In the genomic region with DNA sequence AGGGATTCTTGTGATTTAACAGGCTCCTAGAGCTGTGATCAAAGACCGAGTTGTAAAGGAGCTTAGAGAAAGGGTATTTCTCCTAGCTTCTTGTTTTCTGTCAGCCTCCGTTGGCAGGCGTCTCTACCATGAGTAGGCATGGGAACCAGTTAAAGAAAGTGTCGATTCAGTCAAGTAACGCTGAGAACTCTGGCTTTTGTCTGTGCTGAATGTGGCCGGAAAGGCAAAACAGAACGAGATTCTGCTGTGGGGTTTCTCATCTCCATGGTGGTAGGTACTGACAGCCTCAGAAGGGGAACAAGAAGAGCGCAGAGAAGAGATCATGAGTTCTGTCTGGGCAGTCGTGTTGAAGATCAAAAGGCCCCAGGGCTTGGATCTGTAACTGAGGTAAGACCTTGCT, we compare ENCODE assay signal across 12 mouse cellular contexts. TPM values are rescaled to one million over a fixed set of nuclear protein-coding genes. Genes with fewer than 3 reads are reported as not detected.
DNase-seq lines count a peak whose midpoint lies in the region; ATAC-seq and TF ChIP-seq lines count a peak whose summit lies in the region.
"Had no signal": no experiment of that assay in that cellular context is flagged by ENCODE, and none has a peak within 500 bp of the region (broad histone marks: within the 10 kb centered on the region; RNA-seq: fewer than 3 reads in every experiment).

No protein-coding gene starts in this region.

- DNase-seq in frontal cortex, postnatal 25 days (ENCODE audit: low spot score in 2 of 2): no peak
- DNase-seq in T-cell, adult 2 months (ENCODE audit: low spot score): peak; percentile 63
- DNase-seq in layer of hippocampus, postnatal 10 days (ENCODE audit: low spot score in 2 of 2): peak; percentile 24 to 33
- peak; percentile 5 for DNase-seq in right cerebral cortex, postnatal 25 days
- DNase-seq in stomach, postnatal 0 days (ENCODE audit: low spot score): no peak
- DNase-seq in kidney, postnatal 4 days: no peak
- no peak for DNase-seq in embryo, embryonic 11 days

- H3K27ac ChIP-seq in stomach, postnatal 0 days (replicated peaks): no peak overlapping the region
- H3K27ac ChIP-seq: neural tube, embryonic 13.5 days had no signal

- no peak overlapping the region for H3K4me2 ChIP-seq in stomach, postnatal 0 days (replicated peaks; ENCODE audit: low read depth)
- H3K4me2 ChIP-seq: neural tube, embryonic 13.5 days had no signal

- 78% methylated on average over 9 of the region's 9 CpGs for WGBS in stomach, postnatal 0 days

- H3K27me3 ChIP-seq in stomach, postnatal 0 days (ENCODE audit: control insufficient read depth, insufficient read depth, low read length): no peaks in the 10 kb centered on the region
- H3K27me3 ChIP-seq: CH12.LX; neural tube, embryonic 13.5 days had no signal

- peak; percentile 47; the same call in 1 of the 2 replicates for ATAC-seq in frontal cortex, adult (ENCODE audit: low TSS enrichment)
- no peak for ATAC-seq in stomach, postnatal 0 days (ENCODE audit: low FRiP score, low TSS enrichment)

- H3K4me1 ChIP-seq in stomach, postnatal 0 days (replicated peaks; ENCODE audit: control insufficient read depth, insufficient read depth): no peaks in the 10 kb centered on the region
- H3K4me1 ChIP-seq: neural tube, embryonic 13.5 days had no signal

- no peak overlapping the region for H3K9ac ChIP-seq in stomach, postnatal 0 days (ENCODE audit: low read length)
- H3K9ac ChIP-seq: neural tube, embryonic 13.5 days had no signal

- no peaks in the 10 kb centered on the region for H3K36me3 ChIP-seq in stomach, postnatal 0 days (ENCODE audit: control insufficient read depth, insufficient read depth, low read length)
- H3K36me3 ChIP-seq: neural tube, embryonic 13.5 days had no signal

- H3K9me3 ChIP-seq in stomach, postnatal 0 days (ENCODE audit: control insufficient read depth, low read length): no peaks in the 10 kb centered on the region
- H3K9me3 ChIP-seq: neural tube, embryonic 13.5 days had no signal

- no peak for TF ChIP-seq EP300 in stomach, postnatal 0 days (optimal IDR thresholded peaks at IDR 0.05)

- no peak overlapping the region for H3K4me3 ChIP-seq in stomach, postnatal 0 days (ENCODE audit: low read depth, low read length)
- H3K4me3 ChIP-seq: neural tube, embryonic 13.5 days had no signal

- no peak for TF ChIP-seq CTCF in stomach, postnatal 0 days (IDR thresholded peaks at IDR 0.05; ENCODE audit: low read depth)

RNA-seq across cellular contexts. Expression of a gene that starts 29.4 kb away (rescaled TPM):
- 10 to 100 TPM; 15.2 to 15.4 TPM for total RNA-seq in layer of hippocampus, postnatal 10 days (2021)
- 2.7 TPM in 2 replicates for polyA plus RNA-seq in stomach, postnatal 0 days (2015; fragmentation: Nextera tagmentation; extraction: Ambion mirVana)
- total RNA-seq: CH12.LX; granulocyte monocyte progenitor cell, adult 5-6 weeks had no signal
- polyA plus RNA-seq: lung, embryonic 16.5 days had no signal

Comparison
In these comparisons a context has a peak if more than half of its experiments do, and no peak if none do; other contexts are left out.
1. DNase-seq: peak in T-cell, adult 2 months (single experiment), layer of hippocampus, postnatal 10 days (2 of 2) and right cerebral cortex, postnatal 25 days (single experiment); none in frontal cortex, postnatal 25 days (0 of 2), stomach, postnatal 0 days (single experiment), kidney, postnatal 4 days (0 of 2) and embryo, embryonic 11 days (single experiment).